Mouse (Mus musculus) embryonic facial prominence, embryonic 11.5 days (tissue): ENCODE data around the gene Rab3a. TPM values are rescaled to one million over a fixed set of nuclear protein-coding genes. Genes with fewer than 3 reads are reported as not detected.
A peak's percentile ranks its signal among the peaks of the same experiment; 100 is the strongest.

Source experiments
- ATAC-seq: fragments of 200-750 bp; cut with Nextera tagmentation; replicated peaks from 2 replicates; pipeline ENCODE4 v1.8.0; 2017; ENCODE audit warnings: low read depth; ENCODE audit not compliant: insufficient number of reproducible peaks, low FRiP score, low TSS enrichment
- DNase-seq: peaks from one replicate; pipeline ENCODE4 v3.0.0-alpha.2; 2015; ENCODE audit warnings: low spot score
- H3K27ac ChIP-seq: fragments of 300-500 bp; sonication (generic); replicated peaks from 2 replicates; pipeline ENCODE4 v1.5.1; 2014; ENCODE audit warnings: mild to moderate bottlenecking, low read depth, low read length, control low read depth
- H3K27me3 ChIP-seq: fragments of 300-500 bp; sonication (generic); 2 replicates; pipeline ENCODE4 v1.6.1; 2014; ENCODE audit warnings: mild to moderate bottlenecking, low read length, moderate library complexity, mixed read lengths; ENCODE audit not compliant: control insufficient read depth, insufficient read depth
- H3K36me3 ChIP-seq: fragments of 300-500 bp; sonication (generic); replicated peaks from 2 replicates; pipeline ENCODE4 v1.6.1; 2014; ENCODE audit warnings: low read depth, mild to moderate bottlenecking, low read length, moderate library complexity, mixed read lengths; ENCODE audit not compliant: control insufficient read depth, insufficient read depth
- H3K4me1 ChIP-seq: fragments of 300-500 bp; sonication (generic); 2 replicates; pipeline ENCODE4 v1.6.1; 2014; ENCODE audit warnings: low read length, mixed read lengths; ENCODE audit not compliant: control insufficient read depth, insufficient read depth
- H3K4me2 ChIP-seq: fragments of 300-500 bp; sonication (generic); 2 replicates; pipeline ENCODE4 v1.6.1; 2014; ENCODE audit warnings: low read depth, mild to moderate bottlenecking, control low read depth, low read length, moderate library complexity
- H3K4me3 ChIP-seq: fragments of 300-500 bp; sonication (generic); 2 replicates; pipeline ENCODE4 v1.5.1; 2014; ENCODE audit warnings: low read depth, low read length, control low read depth
- H3K9ac ChIP-seq: fragments of 300-500 bp; sonication (generic); replicated peaks from 2 replicates; pipeline ENCODE4 v1.6.1; 2014; ENCODE audit warnings: mild to moderate bottlenecking, control low read depth, low read length
- H3K9me3 ChIP-seq: fragments of 300-500 bp; sonication (generic); replicated peaks from 2 replicates; pipeline ENCODE4 v1.6.1; 2016; ENCODE audit warnings: mild to moderate bottlenecking, low read length, inconsistent platforms, mixed read lengths; ENCODE audit not compliant: control insufficient read depth
- WGBS: fragments of 180-500 bp; shearing (Covaris S2); extraction: QIAGEN DNeasy Blood & Tissue Kit; methylation state at CpG from one replicate; pipeline ENCODE4 v1.1.7; 2014; 5-methylcytosine and 5-hydroxymethylcytosine counted together
- polyA plus RNA-seq: library from polyadenylated mRNA; unstranded; fragments of >200 nt; fragmentation: Nextera tagmentation; extraction: Ambion mirVana; gene quantifications from 2 replicates; pipeline ENCODE4 v1.2.1, GENCODE M21; 2014

Rab3a gene
- polyA plus RNA-seq, 1 experiment from 2014 or later, result 24.8 TPM

- Histone ChIP-seq H3K9ac (no peak overlapping the region), H3K9me3 (no peaks in the 10 kb centered on the region), H3K27me3 (no peaks in the 10 kb centered on the region), H3K36me3 (no peaks in the 10 kb centered on the region), H3K4me2 (no peak overlapping the region), H3K4me3 (no peak overlapping the region), H3K4me1 (peaks cover under 1% of the 10 kb centered on the region), H3K27ac (no peak overlapping the region)
- ATAC-seq (no peak), DNase-seq (no peak)
- 89% methylated on average over 7 of the region's 7 CpGs for WGBS
Observed at GRCm38 (mm10) chr8:70758308-70758615, 3.8 kb downstream of the Rab3a start.

- no peaks in the 10 kb centered on the region; the same call in 1 of the 2 replicates for H3K4me1 ChIP-seq
- H3K36me3 ChIP-seq, result no peaks in the 10 kb centered on the region
- ATAC-seq (no peak), DNase-seq (no peak)
- H3K27ac ChIP-seq, result no peak overlapping the region
- WGBS, result 75% methylated on average over 19 of the region's 19 CpGs
- H3K4me3 ChIP-seq, result no peak overlapping the region
- H3K9ac ChIP-seq, result no peak overlapping the region; the same call in 1 of the 2 replicates
- H3K4me2 ChIP-seq, result no peak overlapping the region
- H3K9me3 ChIP-seq, result no peaks in the 10 kb centered on the region
- H3K27me3 ChIP-seq, result no peaks in the 10 kb centered on the region
Observed at GRCm38 (mm10) chr8:70758616-70759561, 4.4 kb downstream of the Rab3a start.

GRCm38 (mm10) chr8:70760350-70760749 is 5.9 kb downstream of the Rab3a start:
- Histone ChIP-seq H3K27ac (no peak overlapping the region; the same call in 1 of the 2 replicates), H3K4me3 (peak overlapping the region; percentile 70), H3K4me1 (no peaks in the 10 kb centered on the region), H3K27me3 (no peaks in the 10 kb centered on the region), H3K4me2 (peak overlapping the region; percentile 96), H3K36me3 (no peaks in the 10 kb centered on the region), H3K9me3 (no peaks in the 10 kb centered on the region), H3K9ac (peak overlapping the region; percentile 75)
- DNase-seq, result no peak
- no peak; the same call in 1 of the 2 replicates for ATAC-seq
- 1% methylated on average over 22 of the region's 22 CpGs for WGBS

- under 1% methylated on average over 55 of the region's 55 CpGs for WGBS
- Histone ChIP-seq H3K9me3 (no peaks in the 10 kb centered on the region), H3K4me2 (peak within 1 kb of the TSS; percentile 96), H3K9ac (peak within 1 kb of the TSS; percentile 75), H3K4me3 (peak within 1 kb of the TSS; percentile 70), H3K27ac (no peak within 1 kb of the TSS; the same call in 1 of the 2 replicates), H3K36me3 (no peaks in the 10 kb centered on the region), H3K27me3 (no peaks in the 10 kb centered on the region), H3K4me1 (no peaks in the 10 kb centered on the region)
- peak; percentile 94 for ATAC-seq
- DNase-seq, result peak; percentile 98
Observed at GRCm38 (mm10) chr8:70760775-70761406, 6.4 kb downstream of the Rab3a start, which contains the start of gene Mpv17l2. TSS of gene Mpv17l2 (minus strand) at chr8:70760946.

- H3K27me3 ChIP-seq, result no peaks in the 10 kb centered on the region
- no peak overlapping the region for H3K4me3 ChIP-seq
- no peak overlapping the region; the same call in 1 of the 2 replicates for H3K4me2 ChIP-seq
- no peak overlapping the region for H3K9ac ChIP-seq
- H3K36me3 ChIP-seq, result no peaks in the 10 kb centered on the region
- no peak overlapping the region for H3K27ac ChIP-seq
- peaks cover 3% of the 10 kb centered on the region for H3K4me1 ChIP-seq
- H3K9me3 ChIP-seq, result no peaks in the 10 kb centered on the region
- no peak for ATAC-seq
- 67% methylated on average over 1 of the region's 1 CpGs for WGBS
- DNase-seq, result no peak
Observed at GRCm38 (mm10) chr8:70762118-70762517, 7.6 kb downstream of the Rab3a start.

DNA sequence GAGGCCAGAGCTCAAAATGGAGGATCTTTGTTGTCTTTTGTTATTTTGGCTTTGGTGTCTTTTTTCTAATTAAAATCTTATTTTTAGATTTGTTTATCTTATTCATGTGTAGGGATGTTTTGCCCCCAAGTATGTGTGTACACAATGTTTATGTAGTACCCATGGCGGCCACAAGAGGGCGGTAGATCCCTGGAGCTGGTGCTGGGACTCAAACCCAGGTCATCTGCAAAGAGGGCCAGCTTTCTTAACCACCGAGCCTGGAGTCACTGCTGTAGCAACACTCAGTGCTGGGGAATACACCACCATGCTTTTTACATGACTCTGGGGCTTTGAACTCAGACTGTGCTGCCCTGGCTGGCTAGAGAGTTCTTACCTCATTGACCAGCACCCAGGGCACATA is 8.9 kb downstream of the Rab3a start:
- Histone ChIP-seq H3K4me1 (peaks cover 3% of the 10 kb centered on the region), H3K27ac (no peak overlapping the region), H3K9me3 (no peaks in the 10 kb centered on the region), H3K4me2 (no peak overlapping the region), H3K27me3 (no peaks in the 10 kb centered on the region), H3K4me3 (no peak overlapping the region), H3K36me3 (peaks cover under 1% of the 10 kb centered on the region; the same call in 1 of the 2 replicates), H3K9ac (no peak overlapping the region)
- 3% methylated on average over 3 of the region's 3 CpGs for WGBS
- DNase-seq (peak; percentile 64), ATAC-seq (no peak)

DNA sequence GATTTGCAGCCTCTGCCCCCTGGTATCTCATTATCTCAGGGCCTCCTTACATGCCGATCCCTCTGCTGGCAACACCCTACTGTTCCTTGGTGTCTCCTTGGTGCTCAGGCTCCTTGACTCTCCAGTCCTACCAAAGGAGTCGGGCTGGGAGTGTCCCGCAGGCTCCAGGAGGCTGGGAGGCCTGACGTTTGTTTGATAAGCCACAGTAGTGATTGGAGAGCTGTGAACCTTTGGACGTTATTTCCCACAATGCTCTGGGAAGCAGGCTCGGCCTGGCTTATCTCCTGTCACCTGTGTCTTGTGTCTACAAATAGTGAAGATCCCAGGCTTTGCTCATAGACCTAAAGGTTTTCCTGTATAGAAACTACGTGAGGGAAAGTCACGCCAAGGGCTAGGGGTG is 9.5 kb downstream of the Rab3a start:
- no peak overlapping the region for H3K9ac ChIP-seq
- DNase-seq (no peak), ATAC-seq (no peak)
- peaks cover 7% of the 10 kb centered on the region; the same call in 1 of the 2 replicates for H3K36me3 ChIP-seq
- H3K4me2 ChIP-seq, result no peak overlapping the region
- no peak overlapping the region for H3K27ac ChIP-seq
- no peaks in the 10 kb centered on the region for H3K27me3 ChIP-seq
- no peaks in the 10 kb centered on the region for H3K9me3 ChIP-seq
- WGBS, result 87% methylated on average over 8 of the region's 8 CpGs
- no peak overlapping the region for H3K4me3 ChIP-seq
- peaks cover 3% of the 10 kb centered on the region for H3K4me1 ChIP-seq

DNA sequence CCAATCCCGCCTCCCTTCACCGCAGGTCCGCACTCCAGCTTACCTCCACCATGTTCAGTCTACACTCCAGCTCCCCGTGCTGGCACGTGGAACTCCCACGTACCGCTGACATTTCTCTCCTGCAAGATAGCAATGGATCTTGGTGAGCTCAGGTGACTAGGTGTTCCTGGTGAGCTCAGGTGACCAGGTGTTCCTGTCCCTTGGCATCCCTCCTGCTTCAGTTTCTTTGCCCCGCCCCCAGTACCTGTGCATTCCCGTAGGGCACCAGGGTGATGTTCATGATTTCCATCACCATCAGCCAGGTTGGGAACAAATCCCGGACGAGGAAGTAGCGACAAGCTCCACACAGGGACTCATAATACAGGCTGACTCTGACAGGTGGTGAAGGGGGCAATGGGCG is 10.2 kb downstream of the Rab3a start:
- WGBS, result 88% methylated on average over 13 of the region's 13 CpGs
- Histone ChIP-seq H3K4me2 (no peak overlapping the region), H3K27me3 (no peaks in the 10 kb centered on the region), H3K27ac (no peak overlapping the region), H3K4me1 (peaks cover 3% of the 10 kb centered on the region), H3K36me3 (peaks cover 7% of the 10 kb centered on the region; the same call in 1 of the 2 replicates), H3K9ac (no peak overlapping the region), H3K9me3 (no peaks in the 10 kb centered on the region), H3K4me3 (no peak overlapping the region)
- no peak for DNase-seq
- ATAC-seq, result no peak
